Mouse (Mus musculus): ENCODE measurements around the gene Mlxip. TPM values are rescaled to one million over a fixed set of nuclear protein-coding genes. Genes with fewer than 3 reads are reported as not detected.
A peak's percentile ranks its signal among the peaks of the same experiment; 100 is the strongest.

The Mlxip gene
- polyA plus RNA-seq, 2 experiments: 2.5 to 3.7 TPM

DNA sequence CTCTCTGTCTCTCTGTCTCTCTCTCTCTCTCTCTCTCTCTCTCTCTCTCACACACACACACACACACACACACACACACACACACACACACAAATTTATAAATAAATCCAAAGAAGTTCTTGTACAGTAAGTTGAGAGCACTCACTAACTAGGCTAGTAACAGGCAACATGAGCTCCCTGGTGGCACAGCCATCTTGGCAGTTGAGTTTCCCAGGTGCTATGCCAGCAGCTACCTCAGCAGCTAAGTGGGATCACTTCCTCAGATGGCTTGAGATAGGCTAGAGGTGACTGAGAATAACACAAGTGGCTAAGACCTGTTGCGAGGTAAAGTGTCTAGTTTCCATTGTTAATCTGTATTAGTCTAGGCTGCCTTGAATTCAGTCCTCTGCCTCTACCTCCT lies 44.7 kb downstream of the Mlxip start:
- H3K36me3 ChIP-seq (replicated peaks; ENCODE audit: control insufficient read depth, insufficient read depth, low read depth): no peaks in the 10 kb centered on the region; the same call in 1 of the 2 replicates
- H3K27me3 ChIP-seq (ENCODE audit: control insufficient read depth, insufficient read depth, low read length): no peaks in the 10 kb centered on the region
- 70% methylated on average over 1 of the region's 1 CpGs for WGBS (ENCODE audit: insufficient replicate concordance)
- H3K4me1 ChIP-seq (replicated peaks; ENCODE audit: control insufficient read depth in 2 of 2, insufficient read depth in 2 of 2, low read length in 1 of 2): no peaks in the 10 kb centered on the region
- H3K27ac ChIP-seq: no peak overlapping the region
- no peak for TF ChIP-seq EP300 (IDR thresholded peaks at IDR 0.05; ENCODE audit: low read depth)
- no peak for TF ChIP-seq CTCF (IDR thresholded peaks at IDR 0.05; ENCODE audit: low read depth)
- no peak for DNase-seq (ENCODE audit: low read depth in 3 of 3, low spot score in 3 of 3)
- no peaks in the 10 kb centered on the region for H3K9me3 ChIP-seq (ENCODE audit: control insufficient read depth, low read length)
- H3K4me3 ChIP-seq (ENCODE audit: insufficient read depth in 1 of 2, low read depth in 2 of 2, low read length in 2 of 2): no peak overlapping the region
- H3K9ac ChIP-seq (replicated peaks): no peak overlapping the region
- no peak for ATAC-seq (ENCODE audit: insufficient read depth)
- no peak overlapping the region for H3K4me2 ChIP-seq (ENCODE audit: low read depth)

GRCm38 (mm10) chr5:123439941-123440340 lies 45.3 kb downstream of the Mlxip start:
- H3K27ac ChIP-seq: no peak overlapping the region
- ATAC-seq (ENCODE audit: insufficient read depth): no peak
- H3K9ac ChIP-seq (replicated peaks): no peak overlapping the region; the same call in 1 of the 2 replicates
- peak; percentile 37 for TF ChIP-seq CTCF (IDR thresholded peaks at IDR 0.05; ENCODE audit: low read depth)
- no peak for TF ChIP-seq EP300 (IDR thresholded peaks at IDR 0.05; ENCODE audit: low read depth)
- no peaks in the 10 kb centered on the region for H3K4me1 ChIP-seq (replicated peaks; ENCODE audit: control insufficient read depth in 2 of 2, insufficient read depth in 2 of 2, low read length in 1 of 2)
- no peak overlapping the region for H3K4me3 ChIP-seq (ENCODE audit: insufficient read depth in 1 of 2, low read depth in 2 of 2, low read length in 2 of 2)
- H3K27me3 ChIP-seq (ENCODE audit: control insufficient read depth, insufficient read depth, low read length): no peaks in the 10 kb centered on the region
- H3K36me3 ChIP-seq (replicated peaks; ENCODE audit: control insufficient read depth, insufficient read depth, low read depth): no peaks in the 10 kb centered on the region; the same call in 1 of the 2 replicates
- H3K4me2 ChIP-seq (ENCODE audit: low read depth): no peak overlapping the region
- no peaks in the 10 kb centered on the region for H3K9me3 ChIP-seq (ENCODE audit: control insufficient read depth, low read length)
- DNase-seq (ENCODE audit: low read depth in 3 of 3, low spot score in 3 of 3): no peak
- WGBS (ENCODE audit: insufficient replicate concordance): 74% methylated on average over 4 of the region's 4 CpGs

DNA sequence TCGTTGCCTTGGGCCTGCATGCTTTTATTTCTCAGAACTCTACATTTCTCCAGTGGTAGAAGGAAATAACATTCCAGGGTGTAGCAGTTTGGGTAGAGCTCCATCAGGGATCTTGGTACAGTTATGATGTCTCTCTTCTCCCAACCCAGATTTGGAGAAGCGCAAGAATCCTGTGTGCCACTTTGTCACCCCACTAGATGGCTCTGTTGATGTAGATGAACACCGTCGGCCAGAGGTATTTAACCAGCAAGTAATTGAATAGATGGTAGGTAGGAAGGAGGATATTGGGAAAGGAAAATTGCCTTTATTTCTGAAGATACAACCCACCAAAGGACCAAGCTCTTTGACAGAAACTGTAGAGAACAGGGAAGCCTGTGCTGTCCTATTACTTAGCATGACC lies 46.1 kb downstream of the Mlxip start:
- TF ChIP-seq EP300 (IDR thresholded peaks at IDR 0.05; ENCODE audit: low read depth) (no peak), CTCF (IDR thresholded peaks at IDR 0.05; ENCODE audit: low read depth) (0 out of 2 replicates have a peak, but pooled peaks have one; percentile 12)
- Histone ChIP-seq H3K27ac (no peak overlapping the region), H3K9me3 (ENCODE audit: control insufficient read depth, low read length) (no peaks in the 10 kb centered on the region), H3K4me3 (ENCODE audit: insufficient read depth in 1 of 2, low read depth in 2 of 2, low read length in 2 of 2) (no peak overlapping the region), H3K4me1 (replicated peaks; ENCODE audit: control insufficient read depth in 2 of 2, insufficient read depth in 2 of 2, low read length in 1 of 2) (no peaks in the 10 kb centered on the region), H3K9ac (replicated peaks) (no peak overlapping the region), H3K36me3 (replicated peaks; ENCODE audit: control insufficient read depth, insufficient read depth, low read depth) (no peaks in the 10 kb centered on the region; the same call in 1 of the 2 replicates), H3K27me3 (ENCODE audit: control insufficient read depth, insufficient read depth, low read length) (no peaks in the 10 kb centered on the region), H3K4me2 (ENCODE audit: low read depth) (no peak overlapping the region)
- DNase-seq (ENCODE audit: low read depth in 3 of 3, low spot score in 3 of 3) (no peak), ATAC-seq (ENCODE audit: insufficient read depth) (no peak)
- 68% methylated on average over 4 of the region's 4 CpGs for WGBS (ENCODE audit: insufficient replicate concordance)

DNA sequence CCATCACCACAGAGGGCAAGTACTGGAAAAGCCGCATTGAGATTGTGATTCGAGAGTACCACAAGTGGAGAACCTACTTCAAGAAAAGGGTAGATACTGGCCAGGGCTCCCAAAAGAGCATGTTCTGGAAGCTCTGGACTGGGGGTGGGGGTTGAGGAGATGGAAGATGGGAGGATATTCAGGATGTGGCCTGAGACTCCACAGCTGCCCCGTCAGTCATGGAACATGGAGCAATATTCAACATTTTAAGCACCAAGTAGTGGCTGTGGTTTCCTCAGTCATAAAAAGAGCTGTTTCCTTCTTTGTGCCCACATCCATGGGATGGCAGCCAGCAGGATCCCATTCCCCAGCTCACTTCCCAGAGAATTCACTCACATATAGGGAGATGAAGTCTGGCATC lies 47.7 kb downstream of the Mlxip start:
- Histone ChIP-seq H3K4me1 (replicated peaks; ENCODE audit: control insufficient read depth in 2 of 2, insufficient read depth in 2 of 2, low read length in 1 of 2) (no peaks in the 10 kb centered on the region), H3K9ac (replicated peaks) (no peak overlapping the region), H3K4me2 (ENCODE audit: low read depth) (no peak overlapping the region), H3K27me3 (ENCODE audit: control insufficient read depth, insufficient read depth, low read length) (no peaks in the 10 kb centered on the region), H3K9me3 (ENCODE audit: control insufficient read depth, low read length) (no peaks in the 10 kb centered on the region), H3K4me3 (ENCODE audit: insufficient read depth in 1 of 2, low read depth in 2 of 2, low read length in 2 of 2) (no peak overlapping the region), H3K36me3 (replicated peaks; ENCODE audit: control insufficient read depth, insufficient read depth, low read depth) (no peaks in the 10 kb centered on the region; the same call in 1 of the 2 replicates), H3K27ac (no peak overlapping the region)
- no peak for TF ChIP-seq EP300 (IDR thresholded peaks at IDR 0.05; ENCODE audit: low read depth)
- no peak for TF ChIP-seq CTCF (IDR thresholded peaks at IDR 0.05; ENCODE audit: low read depth)
- 81% methylated on average over 3 of the region's 3 CpGs for WGBS (ENCODE audit: insufficient replicate concordance)
- ATAC-seq (ENCODE audit: insufficient read depth) (no peak), DNase-seq (ENCODE audit: low read depth in 3 of 3, low spot score in 3 of 3) (no peak)

DNA sequence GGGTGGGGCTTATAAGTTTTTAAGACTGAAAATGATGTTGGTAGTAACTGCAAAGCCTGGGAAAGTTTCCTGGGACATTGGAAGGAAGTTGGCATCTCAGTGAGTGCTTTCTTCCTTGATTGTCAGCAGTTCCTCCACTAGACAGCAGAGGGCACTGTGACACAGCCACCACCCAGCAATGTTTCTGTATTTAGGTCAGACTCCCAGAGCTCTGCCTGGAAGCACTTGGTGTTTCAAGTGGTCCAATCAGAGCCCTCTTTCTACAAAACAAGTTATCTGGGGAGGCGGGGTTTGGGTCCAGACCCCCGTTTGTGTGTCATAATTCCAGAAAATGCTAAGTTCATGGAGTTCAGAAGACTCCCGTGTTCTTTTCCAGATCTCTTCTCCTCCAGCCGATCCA lies 49.5 kb downstream of the Mlxip start:
- Histone ChIP-seq H3K9me3 (ENCODE audit: control insufficient read depth, low read length) (no peaks in the 10 kb centered on the region), H3K36me3 (replicated peaks; ENCODE audit: control insufficient read depth, insufficient read depth, low read depth) (no peaks in the 10 kb centered on the region; the same call in 1 of the 2 replicates), H3K27ac (no peak overlapping the region), H3K4me2 (ENCODE audit: low read depth) (no peak overlapping the region), H3K27me3 (ENCODE audit: control insufficient read depth, insufficient read depth, low read length) (no peaks in the 10 kb centered on the region), H3K4me3 (ENCODE audit: insufficient read depth in 1 of 2, low read depth in 2 of 2, low read length in 2 of 2) (no peak overlapping the region), H3K9ac (replicated peaks) (no peak overlapping the region), H3K4me1 (replicated peaks; ENCODE audit: control insufficient read depth in 2 of 2, insufficient read depth in 2 of 2, low read length in 1 of 2) (no peaks in the 10 kb centered on the region)
- no peak for ATAC-seq (ENCODE audit: insufficient read depth)
- DNase-seq (ENCODE audit: low read depth in 3 of 3, low spot score in 3 of 3): peak; percentile 26 to 32 (median 28)
- 42% methylated on average over 4 of the region's 4 CpGs for WGBS (ENCODE audit: insufficient replicate concordance)
- TF ChIP-seq EP300 (IDR thresholded peaks at IDR 0.05; ENCODE audit: low read depth) (no peak), CTCF (IDR thresholded peaks at IDR 0.05; ENCODE audit: low read depth) (peak; percentile 90)
